ENCODE assay signal across 8 mouse cellular contexts in the genomic region with DNA sequence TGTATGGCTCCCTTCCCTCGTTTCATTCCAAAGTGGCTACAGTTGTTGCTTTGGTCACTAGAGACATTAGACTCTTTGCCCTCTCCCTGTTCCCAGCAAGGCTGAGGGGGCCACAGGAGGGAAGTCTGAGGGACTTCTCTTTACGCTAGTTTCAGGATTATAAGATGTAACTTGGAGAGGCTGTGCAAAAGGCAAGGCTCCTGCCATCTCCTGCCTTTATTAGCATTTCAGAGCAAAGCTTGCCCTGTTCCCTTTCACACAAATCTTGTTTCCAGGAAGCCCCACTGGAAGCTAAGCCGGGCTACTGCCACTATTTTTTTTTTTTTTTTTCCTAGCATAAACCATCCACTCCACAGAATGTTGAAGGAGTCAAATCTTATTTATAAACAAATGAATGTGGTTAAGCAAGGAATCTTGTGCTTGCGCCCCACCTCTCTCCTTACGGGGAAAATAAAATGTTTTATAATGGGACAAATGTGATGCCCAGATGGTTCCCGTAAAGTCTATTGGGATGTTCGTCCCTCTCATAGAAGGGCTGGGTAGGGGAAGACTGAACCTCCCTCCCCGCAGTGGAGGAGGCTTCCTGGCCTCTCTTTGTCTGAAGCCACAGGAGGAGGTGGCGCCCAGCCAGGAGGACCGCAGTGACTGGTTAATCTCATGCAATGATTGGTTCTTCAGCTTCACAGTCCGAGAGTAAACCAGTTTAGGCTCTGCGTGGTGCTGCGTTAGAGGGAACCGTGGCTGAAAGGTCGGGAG.
A peak's percentile ranks its signal among the peaks of the same experiment; 100 is the strongest.
DNase-seq lines count a peak whose midpoint lies in the region; ATAC-seq lines count a peak whose summit lies in the region.

No protein-coding gene starts in this region.

- DNase-seq in adrenal gland, adult (ENCODE audit: inconsistent age in 2 of 2, low spot score in 1 of 2), result peak; percentile 73 to 89
- DNase-seq in cerebellum, adult 9-10 months, result peak; percentile 93
- peak; percentile 33 to 43 for DNase-seq in frontal cortex, postnatal 14 days (ENCODE audit: low spot score in 2 of 2)
- DNase-seq in hindbrain, embryonic 10.5 days (ENCODE audit: low spot score), result peak; percentile 62
- peak; percentile 94 for DNase-seq in left cerebral cortex, postnatal 4 days
- DNase-seq in testis, postnatal 14 days (ENCODE audit: low spot score), result peak; percentile 47
- no peak for DNase-seq in c-Kit-positive CD71-positive TER-119-positive erythroid progenitor cells, embryonic 14.5 days (ENCODE audit: low spot score)

- intact Hi-C loops in left cerebral cortex, postnatal 4 days (cut with DNase I), result no loop called here

- peak; percentile 86 for ATAC-seq in midbrain, embryonic 13.5 days

- peaks cover 3% of the 10 kb centered on the region; the same call in 1 of the 2 replicates for H3K9me3 ChIP-seq in hindbrain, embryonic 10.5 days
- H3K9me3 ChIP-seq in midbrain, embryonic 13.5 days, result no peaks in the 10 kb centered on the region

- peak overlapping the region; percentile 47 for H3K4me2 ChIP-seq in midbrain, embryonic 13.5 days (replicated peaks)

- no peaks in the 10 kb centered on the region for H3K36me3 ChIP-seq in hindbrain, embryonic 10.5 days
- H3K36me3 ChIP-seq in midbrain, embryonic 13.5 days, result no peaks in the 10 kb centered on the region

- H3K27me3 ChIP-seq in hindbrain, embryonic 10.5 days (ENCODE audit: insufficient read depth, poor library complexity, severe bottlenecking), result no peaks in the 10 kb centered on the region
- H3K27me3 ChIP-seq in midbrain, embryonic 13.5 days, result no peaks in the 10 kb centered on the region

- H3K9ac ChIP-seq in midbrain, embryonic 13.5 days (replicated peaks), result peak overlapping the region; percentile 40

- 2% methylated on average over 15 of the region's 15 CpGs for WGBS in hindbrain, embryonic 10.5 days
- WGBS in midbrain, embryonic 13.5 days, result 2% methylated on average over 15 of the region's 15 CpGs

- H3K4me1 ChIP-seq in hindbrain, embryonic 10.5 days (replicated peaks), result peaks cover 49% of the 10 kb centered on the region
- peaks cover 43% of the 10 kb centered on the region for H3K4me1 ChIP-seq in midbrain, embryonic 13.5 days (replicated peaks)

- H3K27ac ChIP-seq in hindbrain, embryonic 10.5 days, result peak overlapping the region; percentile 69
- peak overlapping the region; percentile 84 for H3K27ac ChIP-seq in midbrain, embryonic 13.5 days

- peak overlapping the region; percentile 29 for H3K4me3 ChIP-seq in hindbrain, embryonic 10.5 days
- peak overlapping the region; percentile 11 for H3K4me3 ChIP-seq in midbrain, embryonic 13.5 days (replicated peaks)
